Mouse (Mus musculus) heart, adult 18-20 months (tissue): ENCODE measurements at regions not wholly inside any gene's neighbourhood (a gene's known extent, or its start where the extent isn't known, plus 50 kb on each side); places are given as distances from the start of the nearest gene placed in this dataset.
"Not testable (repeated sequence)": the region's sequence is repeated elsewhere in the genome, so short reads cannot be mapped to it uniquely, and the experiment has no call there.

Experiments used
- DNase-seq, 2 experiments: peaks; one replicate each; pipeline ENCODE4 v3.0.0; 2021 to 2022; ENCODE audit warnings: mixed read lengths in 1 of 2

DNA sequence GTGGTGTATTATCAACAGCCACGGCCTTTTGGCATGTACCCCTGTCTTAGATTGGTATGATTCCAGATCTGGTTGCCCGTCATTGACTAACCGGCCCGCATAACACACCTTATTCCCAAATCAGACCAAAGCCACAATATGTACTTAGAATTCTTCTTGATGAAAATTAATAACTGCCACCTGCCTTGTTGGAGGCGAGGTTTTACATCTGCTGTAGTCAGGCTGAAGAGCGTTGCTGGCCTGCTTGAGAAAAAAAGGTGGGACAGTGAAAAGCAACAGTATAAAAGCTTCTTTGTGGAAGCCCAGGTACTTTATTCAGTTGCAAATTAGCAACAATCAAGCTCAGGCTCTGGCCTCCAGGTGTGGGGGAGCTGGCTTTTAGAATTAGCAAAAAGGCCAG is 223.6 kb upstream of the Car8 start:
- DNase-seq, result not testable (repeated sequence)

DNA sequence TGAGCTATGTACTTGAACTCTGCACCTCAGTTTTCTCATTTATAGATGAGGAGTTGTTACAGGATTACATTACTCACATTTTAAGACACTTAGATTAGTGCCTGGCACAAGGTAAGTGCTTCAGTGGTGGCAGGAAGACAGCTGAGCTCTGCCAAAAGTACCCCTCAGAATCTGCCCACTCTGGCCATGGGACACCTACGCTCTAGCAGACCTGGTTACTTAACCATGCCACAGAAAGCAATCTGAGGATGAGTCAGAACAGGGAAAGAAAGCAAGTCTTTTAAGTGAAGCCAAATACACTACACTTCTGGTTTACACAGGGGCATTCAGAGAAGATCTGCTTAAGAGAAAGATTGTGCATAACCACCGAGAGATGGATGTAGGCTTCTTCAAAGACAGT is 215.5 kb upstream of the Car8 start:
- no peak for DNase-seq

DNA sequence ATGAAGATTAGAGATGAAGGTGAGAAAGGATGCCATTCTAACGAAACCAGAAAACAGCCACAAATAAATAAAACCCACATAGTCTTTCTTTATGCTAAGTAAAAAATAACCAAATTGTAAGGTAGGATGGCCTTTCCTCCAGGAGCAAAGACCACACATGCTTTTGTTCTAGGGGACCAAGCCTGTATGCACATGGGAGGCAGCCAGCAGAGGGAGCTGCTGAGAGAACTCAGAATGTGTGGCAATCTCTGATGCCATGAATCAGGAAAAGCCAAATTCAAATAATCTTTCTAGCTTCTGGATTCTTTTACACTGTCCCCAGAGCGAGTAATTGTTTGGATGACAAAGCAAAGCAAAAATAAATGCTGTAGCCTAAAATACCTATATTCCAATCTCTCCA is 193.6 kb upstream of the Car8 start:
- DNase-seq, result peak; percentile 18 to 57

DNA sequence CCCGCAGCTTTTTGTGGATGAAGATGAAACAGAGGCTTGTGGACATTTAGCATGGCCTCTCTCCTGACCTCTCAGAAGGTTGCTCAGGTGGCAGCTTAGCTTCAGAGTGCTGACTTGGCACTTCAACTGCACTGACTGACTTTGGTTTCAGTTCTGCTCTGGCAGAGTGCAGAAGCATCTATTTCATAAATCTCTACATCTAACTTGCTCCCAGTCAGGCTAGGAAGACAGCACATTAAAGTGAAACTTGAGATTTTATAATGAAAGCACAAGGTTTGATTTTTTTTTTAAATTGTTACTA is 192.1 kb upstream of the Car8 start:
- DNase-seq, result no peak

DNA sequence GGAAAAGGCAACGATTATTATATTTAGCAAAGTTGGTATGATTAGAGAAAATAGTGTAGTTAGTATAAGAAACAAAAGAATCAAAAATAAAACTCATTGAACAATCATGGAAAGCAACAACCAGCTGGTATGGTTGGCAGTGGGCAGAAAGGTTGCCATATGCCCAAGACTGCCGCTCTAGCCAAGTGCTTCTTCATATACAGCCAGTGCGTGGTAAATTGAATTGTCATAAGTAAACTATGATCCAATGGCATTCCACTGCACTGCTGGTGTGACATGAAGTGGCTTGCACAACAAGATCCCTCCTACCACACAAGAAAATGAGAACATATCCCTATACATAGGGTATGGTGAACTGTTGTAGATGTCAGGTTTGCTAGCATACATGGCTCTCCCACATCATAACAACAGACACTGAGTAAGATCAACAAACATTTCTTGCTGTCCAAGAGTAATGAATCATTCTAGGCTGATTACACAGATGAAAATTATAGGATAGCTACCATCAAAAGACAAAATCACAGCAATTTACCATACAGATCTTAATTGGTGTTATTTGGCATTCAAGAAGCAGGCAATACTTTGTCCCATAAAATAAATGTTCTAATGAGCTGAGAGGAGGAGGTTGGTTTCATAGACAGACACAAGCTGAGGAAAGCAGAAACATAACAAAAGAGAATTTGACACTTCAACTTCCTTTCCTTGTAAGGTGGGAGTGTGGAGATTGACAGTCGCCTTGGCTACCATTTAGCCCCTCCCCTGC is 191.6 kb upstream of the Car8 start:
- no peak for DNase-seq

DNA sequence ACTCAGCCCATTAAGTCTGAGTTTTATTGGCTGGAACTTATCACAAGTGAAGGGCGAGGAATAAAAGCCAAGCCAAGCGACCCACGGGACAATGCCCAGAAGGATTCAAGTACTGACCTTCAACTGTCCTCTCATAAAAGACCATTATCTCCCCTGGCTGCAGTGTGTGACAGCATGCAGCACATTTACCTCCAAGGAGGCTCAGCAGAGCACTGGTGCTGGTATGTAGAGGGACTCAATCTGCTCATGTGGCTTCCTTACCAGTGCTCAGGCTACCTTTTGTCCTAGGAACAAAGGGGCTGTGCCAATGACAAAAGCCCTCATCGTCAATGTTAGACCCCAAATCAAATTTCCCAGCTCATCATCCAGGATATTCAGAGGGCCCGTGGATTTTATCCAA is 190.9 kb upstream of the Car8 start:
- no peak for DNase-seq

DNA sequence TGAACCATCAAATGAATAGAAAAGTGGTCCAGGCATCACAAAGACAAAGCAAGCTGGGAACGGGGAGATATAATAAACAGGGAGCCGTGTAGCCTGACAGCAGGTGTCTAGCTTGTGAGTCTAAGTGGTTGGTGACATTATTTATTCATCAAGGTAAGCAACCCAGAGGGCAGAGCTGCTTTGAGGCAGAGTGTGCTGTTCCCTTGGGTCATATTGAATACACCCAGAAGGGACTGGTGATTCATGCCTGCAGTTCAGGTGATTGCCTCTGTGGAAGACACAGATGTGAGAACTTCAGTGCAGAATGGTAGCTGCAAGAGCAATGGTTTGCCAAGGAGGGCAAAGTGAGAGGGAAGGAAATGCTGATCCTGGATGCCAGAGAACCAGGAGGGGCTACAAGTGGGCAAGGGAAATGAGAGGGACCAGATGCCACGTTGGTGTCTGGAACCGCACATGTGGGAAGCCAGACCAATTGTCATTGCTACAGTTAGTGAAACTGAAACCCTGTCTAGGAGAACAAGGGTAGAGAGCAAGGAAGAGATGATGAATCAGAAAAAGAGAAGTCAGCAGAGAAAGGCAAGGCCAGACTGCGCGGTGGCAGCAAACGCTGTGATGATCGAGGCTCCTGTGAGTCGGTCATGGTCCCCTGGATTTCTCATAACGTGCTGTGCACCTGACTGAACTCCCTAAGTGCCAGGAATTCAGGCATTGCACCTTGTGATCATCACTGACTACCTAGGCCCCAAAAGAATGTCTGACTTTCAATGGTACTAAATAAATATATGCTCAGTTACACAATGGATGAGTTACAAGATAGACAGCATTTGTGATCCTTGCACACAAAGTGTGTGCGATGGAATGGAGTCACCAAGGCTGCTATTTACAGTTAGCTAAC is 190.0 kb upstream of the Car8 start:
- DNase-seq, result no peak

DNA sequence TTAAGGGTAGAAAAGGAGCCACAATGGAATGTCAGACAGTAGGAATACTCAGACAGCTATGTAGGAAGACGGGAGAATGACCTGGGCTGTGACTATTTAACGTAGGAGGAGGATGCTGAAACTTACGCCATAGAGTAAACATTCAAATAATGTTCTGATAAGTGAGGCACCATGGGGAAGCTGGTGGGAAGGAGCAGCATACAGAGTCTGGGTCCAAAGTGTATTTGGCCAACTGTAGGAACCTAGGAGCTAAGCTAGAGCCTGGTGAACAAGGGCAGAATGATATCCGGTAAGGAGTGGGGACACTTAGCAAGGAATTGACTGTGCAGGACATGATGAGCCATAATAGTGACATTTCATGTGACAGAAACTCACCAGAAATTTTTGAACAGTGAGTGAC is 189.0 kb upstream of the Car8 start:
- no peak for DNase-seq

DNA sequence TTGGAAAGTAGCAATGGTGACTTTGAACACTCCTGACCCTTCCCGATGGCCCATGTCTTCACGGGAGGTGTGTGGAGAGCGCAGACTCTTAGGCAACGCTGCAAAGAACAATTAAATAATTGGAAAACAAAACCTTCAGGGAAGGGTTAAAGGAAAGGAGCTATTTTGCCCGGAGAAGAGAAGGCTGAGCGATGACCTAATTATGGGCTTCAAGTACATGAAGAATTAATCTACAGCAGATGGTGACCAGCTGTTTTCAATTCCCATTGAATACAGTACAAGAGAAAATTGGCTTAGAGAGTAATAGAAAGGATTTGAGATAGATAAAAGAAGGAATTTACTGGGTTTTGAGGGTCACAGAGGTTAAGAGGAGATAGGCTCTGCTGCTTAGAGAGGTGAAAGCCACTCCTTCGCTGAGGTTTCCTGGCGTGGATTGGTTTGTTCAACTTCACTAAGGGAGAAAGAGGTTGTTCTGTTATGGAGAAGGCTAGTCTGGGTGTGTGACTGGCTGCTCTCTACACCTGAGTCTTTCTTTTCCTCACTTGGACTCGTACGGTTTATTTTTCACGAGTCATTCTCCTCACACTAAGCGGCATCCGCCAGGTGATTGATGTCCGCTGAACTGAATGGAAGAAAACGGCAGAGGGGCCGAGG is 184.7 kb upstream of the Car8 start:
- peak; percentile 34 to 39 for DNase-seq

DNA sequence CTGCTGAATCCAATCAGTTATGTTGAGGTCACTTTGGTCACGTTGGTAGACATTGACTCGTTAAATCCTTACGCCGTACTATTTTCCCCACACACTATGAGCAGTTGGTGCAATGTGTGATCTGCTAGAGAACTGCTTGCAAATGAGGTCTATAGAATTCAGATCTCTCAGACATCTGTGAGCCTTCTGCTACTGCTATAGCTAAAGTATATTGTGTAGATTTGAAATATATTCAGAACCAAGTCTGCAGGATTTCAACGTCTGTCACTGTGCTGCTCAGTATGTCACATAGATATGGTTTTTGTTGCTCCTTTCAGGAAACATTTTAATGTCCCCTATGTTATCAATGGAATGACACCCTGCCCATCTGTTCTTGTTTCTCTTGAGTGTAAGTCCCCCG is 182.4 kb upstream of the Car8 start:
- DNase-seq, result no peak

DNA sequence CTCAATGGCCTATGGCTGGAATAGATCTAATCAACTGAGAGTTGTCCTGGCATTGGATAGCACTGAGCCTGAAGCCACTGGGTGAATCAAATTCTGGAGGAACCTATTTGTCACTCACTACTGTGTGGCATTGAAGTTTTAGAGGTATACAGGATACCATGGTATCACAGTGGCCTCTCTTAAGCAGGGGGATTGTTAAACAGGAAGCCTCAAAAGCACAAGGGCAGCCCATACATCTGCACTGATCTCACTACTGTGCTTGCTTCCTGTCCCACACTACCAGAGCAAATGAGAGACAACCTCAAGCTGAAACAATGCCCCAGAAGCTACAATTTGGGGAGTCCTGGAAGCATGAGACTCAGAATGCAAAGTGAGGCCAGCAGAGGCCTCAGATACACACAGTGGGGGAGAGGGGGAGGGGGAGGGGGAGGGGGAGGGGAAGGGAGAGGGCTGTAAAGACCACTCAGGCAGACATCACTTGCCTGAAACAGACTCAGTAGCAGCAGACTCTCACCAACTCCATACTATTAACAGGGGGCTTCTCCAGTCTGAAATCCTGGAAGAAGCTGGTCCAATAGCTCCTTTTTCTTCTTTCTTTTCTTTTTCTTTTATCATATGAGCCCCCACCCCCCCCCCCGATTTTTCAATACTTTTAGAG is 179.7 kb upstream of the Car8 start:
- DNase-seq, result no peak

DNA sequence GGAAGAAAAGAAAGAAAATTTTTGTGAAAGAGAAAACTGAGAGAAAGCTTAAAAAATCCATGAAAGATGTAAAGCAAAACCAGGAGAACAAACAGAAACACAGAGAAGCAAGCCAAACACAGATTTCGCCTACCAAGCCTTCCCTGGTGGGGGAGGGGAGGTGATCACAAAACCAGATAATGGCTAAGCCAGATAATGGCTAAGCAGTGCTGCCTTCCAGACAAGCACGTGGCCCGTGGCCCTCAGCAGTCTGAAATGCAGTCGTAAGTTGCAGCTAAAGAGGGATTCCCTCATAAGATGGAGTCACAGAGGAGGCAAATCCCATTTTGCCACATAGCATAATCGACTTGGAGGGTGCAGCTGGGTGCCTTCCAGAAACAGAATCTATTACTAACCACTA is 179.0 kb upstream of the Car8 start:
- no peak for DNase-seq

DNA sequence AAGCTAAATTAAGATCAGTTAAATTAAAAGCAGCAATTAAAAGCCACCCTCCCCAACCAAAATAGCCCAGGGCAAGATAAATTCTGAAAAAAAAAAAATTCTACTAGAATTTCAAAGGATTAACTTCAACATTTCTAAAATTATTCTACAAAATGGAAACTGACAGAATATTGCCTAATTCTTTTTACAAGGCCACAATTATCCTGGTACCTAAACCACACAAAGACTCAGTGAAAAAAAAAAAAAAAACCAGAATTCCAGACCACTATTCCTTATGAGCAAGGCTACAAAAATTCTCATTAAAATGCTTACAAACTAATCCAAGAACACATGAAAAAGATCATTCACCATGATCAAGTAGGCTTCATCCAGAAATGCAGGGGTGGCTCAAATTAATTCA is 174.5 kb upstream of the Car8 start:
- DNase-seq, result no peak

DNA sequence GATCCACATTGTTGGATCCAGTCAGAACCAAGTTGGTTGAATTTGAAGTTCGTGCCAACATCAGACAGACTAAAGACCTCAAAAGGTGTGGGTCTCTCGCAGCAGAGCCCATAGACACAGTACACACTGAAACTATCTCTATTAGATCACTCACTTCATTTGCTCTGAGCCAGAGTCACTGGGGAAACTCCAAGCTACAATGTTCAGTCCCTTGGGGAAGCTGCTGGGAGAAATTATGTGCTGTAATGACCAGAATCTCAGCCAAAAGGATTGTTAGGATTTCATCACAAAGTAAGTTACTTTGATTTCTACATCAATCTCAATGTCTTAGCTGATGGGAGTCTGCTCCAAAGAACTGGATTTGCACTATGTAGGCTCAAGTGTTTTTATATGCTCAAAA is 161.2 kb upstream of the Car8 start:
- no peak for DNase-seq

DNA sequence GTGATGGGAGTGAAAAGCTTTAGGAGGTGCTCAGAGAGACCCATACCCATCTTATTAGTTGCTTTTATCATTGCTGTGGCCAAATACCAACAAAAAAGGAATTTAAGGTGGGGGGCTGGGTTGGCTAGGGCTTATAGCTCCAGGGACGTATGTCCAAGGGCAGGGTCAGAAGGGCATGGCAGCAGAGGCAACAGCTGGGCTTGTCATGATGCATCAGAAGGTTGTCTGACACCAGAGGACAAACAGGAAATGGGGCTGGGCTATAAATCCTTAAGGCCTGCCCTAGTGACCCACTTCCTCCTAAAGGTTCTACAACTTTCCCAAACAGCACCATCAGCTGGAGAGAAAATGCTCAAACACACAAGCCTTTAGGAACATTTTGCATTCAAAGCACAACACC is 160.6 kb upstream of the Car8 start:
- DNase-seq, result no peak

DNA sequence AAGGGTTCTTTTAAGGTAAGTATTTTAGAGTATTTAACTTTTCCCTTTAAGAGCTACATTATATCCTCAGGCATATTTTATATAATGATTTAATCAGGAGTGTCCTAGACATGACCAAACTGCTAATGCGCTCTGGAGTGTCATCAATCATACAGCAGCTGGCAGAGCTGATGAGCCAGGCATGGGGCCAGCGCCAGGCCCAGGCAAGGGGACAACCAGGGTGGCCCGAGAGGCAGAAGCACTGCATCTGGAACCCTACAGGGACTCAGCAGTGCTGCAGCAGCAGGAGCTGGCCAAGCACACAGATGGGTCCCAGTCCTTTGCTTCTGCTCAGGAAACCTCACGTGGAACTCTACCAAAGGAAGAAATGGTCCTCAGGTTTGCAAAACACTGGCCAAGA is 160.1 kb upstream of the Car8 start:
- DNase-seq, result no peak

DNA sequence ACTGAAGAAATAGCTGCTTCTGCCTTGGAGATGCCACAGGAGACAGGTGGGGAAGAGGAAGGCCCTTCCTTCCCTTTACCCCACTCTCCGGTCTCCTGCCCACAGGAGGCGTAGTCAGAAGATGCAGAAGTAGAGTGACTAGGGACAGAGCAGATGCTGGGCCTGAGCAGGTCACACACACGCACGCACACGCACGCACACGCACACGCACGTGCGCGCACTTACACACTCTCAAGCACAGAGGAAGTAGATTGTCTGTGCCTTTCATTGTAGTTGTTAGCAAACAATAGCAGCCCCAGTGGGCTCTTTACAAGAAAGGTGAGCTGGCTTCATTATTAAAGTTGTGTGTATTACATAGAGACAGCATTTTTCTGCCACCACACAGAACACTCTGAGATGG is 144.3 kb upstream of the Car8 start:
- DNase-seq, result no peak

DNA sequence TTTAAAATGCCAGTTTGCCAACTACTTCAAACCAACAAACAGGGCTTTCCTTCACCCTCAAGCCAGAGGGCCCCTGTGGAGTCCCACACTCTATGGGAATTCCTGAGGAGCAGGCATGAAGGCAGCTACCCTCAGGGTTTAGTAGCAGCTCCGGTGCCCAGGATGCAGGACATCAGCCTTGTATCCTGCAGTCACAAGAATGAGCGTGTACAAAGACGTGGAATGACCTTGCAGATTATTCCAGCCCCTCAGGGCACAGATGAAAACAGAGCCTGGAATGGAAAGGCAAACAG is 143.2 kb upstream of the Car8 start:
- no peak for DNase-seq

DNA sequence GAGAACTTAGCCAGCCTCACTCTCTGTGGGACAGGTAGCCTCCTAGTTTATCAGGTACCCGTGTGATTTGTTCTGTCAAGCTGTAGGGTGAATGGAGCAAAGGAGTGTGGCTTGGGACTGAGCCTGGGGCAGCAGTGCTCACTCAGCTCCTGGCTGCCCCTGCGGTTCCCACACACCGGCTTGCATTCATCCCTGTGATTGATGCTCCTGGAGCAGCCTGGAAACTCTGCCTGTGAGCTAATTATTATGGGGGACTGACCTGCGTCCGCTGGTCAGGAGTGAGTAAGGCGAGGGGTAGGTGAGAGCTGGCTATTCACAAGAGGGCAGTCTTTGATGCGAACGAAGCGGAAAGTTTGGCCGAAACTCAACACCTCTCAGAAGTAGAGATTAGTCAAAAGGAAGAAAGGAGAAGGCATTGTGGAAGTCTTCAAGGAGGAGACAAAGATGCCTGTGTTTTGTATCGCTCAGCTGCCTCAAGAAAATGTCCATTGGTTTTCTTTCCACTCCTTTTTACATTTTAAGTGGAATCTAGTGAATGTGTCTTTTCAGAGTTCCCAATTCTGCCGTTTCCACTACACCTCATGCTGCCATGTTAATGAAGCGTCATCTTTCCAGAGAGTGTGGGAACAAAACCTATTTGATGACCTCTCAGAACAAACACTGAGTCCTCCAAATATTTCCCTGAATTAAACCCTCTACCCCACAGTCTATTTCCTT is 142.7 kb upstream of the Car8 start:
- DNase-seq, result no peak

DNA sequence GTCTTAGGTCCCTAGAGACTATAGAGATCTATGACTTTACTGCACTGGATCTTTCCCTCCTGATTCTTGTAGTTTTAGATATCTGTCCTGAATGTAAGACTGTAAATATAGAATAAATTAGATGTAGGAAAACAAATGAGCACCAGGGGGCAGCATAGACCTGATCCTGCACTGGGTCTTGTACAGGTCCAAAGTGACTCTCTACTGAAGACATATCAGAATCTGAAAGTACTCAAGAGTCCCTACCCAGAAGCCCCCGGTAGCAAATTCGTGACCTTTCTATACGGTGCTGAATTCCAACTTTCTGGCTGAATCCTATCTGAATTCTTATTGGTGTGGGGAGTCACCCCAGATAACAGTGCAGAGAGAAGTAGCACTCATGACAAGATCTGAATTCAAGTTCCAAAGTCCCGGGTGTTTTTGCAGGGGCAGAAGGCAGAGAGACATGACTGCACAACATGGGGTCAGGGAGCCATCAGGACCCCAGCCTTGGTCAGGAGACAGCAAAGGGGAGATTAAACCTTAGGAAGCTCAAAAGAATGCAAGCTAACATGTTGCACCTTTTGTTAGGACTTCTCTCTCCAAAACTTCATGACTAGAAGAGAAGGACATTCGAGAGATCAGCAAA is 142.0 kb upstream of the Car8 start:
- DNase-seq, result peak; percentile 35 to 86

DNA sequence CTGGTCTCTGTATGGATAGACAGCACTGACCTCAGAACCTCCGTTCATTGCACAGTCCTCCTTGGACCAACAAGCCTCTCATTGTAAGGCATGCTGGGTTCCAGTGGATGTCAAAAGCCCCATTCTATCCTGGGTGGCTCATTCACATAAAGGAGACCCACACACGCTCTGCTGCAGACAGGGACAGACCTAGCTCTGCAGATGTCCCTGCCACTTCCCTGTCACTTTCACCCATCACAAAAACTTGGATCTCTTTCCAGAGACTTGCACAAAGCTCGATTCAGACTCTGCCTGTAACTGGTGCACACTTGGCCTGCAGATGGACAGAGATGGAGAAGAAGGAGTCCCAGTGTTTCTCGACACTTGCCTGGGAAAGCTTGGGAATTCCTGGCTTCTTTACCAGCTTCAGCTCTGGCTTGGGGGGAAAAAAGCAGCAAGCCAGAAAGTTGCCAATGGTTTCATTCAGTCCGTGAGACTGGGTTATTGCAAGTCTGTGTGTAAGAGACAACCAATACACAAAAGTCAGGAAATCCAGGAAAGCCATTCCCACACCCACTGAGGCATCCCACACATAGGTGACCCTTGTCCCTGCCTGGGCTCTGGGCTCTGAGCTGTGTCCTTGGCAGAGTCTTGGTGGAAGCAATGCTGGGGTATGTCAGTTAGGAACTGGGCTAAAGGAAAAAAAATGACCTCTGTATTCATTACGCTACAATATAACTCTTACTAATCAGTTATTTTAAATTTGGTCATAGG is 136.1 kb upstream of the Car8 start:
- no peak for DNase-seq
